Mouse (Mus musculus): ENCODE results near the gene Sacm1l. TPM values are rescaled to one million over a fixed set of nuclear protein-coding genes. Genes with fewer than 3 reads are reported as not detected.

The Sacm1l gene
- polyA plus RNA-seq, 1 experiment from 2014 or later = 56.3 TPM

- H3K9ac ChIP-seq (ENCODE audit: low read depth, low read length) = no peak overlapping the region
- H3K36me3 ChIP-seq (ENCODE audit: control insufficient read depth, insufficient read depth, low read length) = peaks cover 45% of the 10 kb centered on the region
- no peaks in the 10 kb centered on the region for H3K9me3 ChIP-seq (ENCODE audit: control insufficient read depth, low read length)
- no peak overlapping the region for H3K4me3 ChIP-seq (ENCODE audit: low read length)
- H3K4me2 ChIP-seq (replicated peaks; ENCODE audit: low read depth, low read length) = no peak overlapping the region
- no peaks in the 10 kb centered on the region for H3K4me1 ChIP-seq (ENCODE audit: control insufficient read depth, insufficient read depth, low read length)
- 86% methylated on average over 13 of the region's 13 CpGs for WGBS
- H3K27ac ChIP-seq (ENCODE audit: low read depth, low read length) = no peak overlapping the region
- no peaks in the 10 kb centered on the region for H3K27me3 ChIP-seq (ENCODE audit: control insufficient read depth, insufficient read depth, low read length)
- no peak for ATAC-seq (ENCODE audit: low FRiP score, low TSS enrichment)
These were observed 10.3 kb upstream of the Sacm1l start for GRCm38 (mm10) chr9:123518969-123519894.

- no peak overlapping the region for H3K4me3 ChIP-seq (ENCODE audit: low read length)
- no peaks in the 10 kb centered on the region for H3K27me3 ChIP-seq (ENCODE audit: control insufficient read depth, insufficient read depth, low read length)
- peaks cover 45% of the 10 kb centered on the region for H3K36me3 ChIP-seq (ENCODE audit: control insufficient read depth, insufficient read depth, low read length)
- no peak overlapping the region for H3K4me2 ChIP-seq (replicated peaks; ENCODE audit: low read depth, low read length)
- H3K9me3 ChIP-seq (ENCODE audit: control insufficient read depth, low read length) = no peaks in the 10 kb centered on the region
- no peak overlapping the region for H3K9ac ChIP-seq (ENCODE audit: low read depth, low read length)
- no peaks in the 10 kb centered on the region for H3K4me1 ChIP-seq (ENCODE audit: control insufficient read depth, insufficient read depth, low read length)
- no peak overlapping the region for H3K27ac ChIP-seq (ENCODE audit: low read depth, low read length)
- 79% methylated on average over 3 of the region's 3 CpGs for WGBS
- no peak for ATAC-seq (ENCODE audit: low FRiP score, low TSS enrichment)
These were observed 8.8 kb upstream of the Sacm1l start for GRCm38 (mm10) chr9:123520735-123521134.

GRCm38 (mm10) chr9:123523676-123524075 is 5.9 kb upstream of the Sacm1l start:
- H3K36me3 ChIP-seq (ENCODE audit: control insufficient read depth, insufficient read depth, low read length) = peaks cover 22% of the 10 kb centered on the region
- H3K4me2 ChIP-seq (replicated peaks; ENCODE audit: low read depth, low read length) = no peak overlapping the region
- peaks cover 7% of the 10 kb centered on the region; the same call in 1 of the 2 replicates for H3K4me1 ChIP-seq (ENCODE audit: control insufficient read depth, insufficient read depth, low read length)
- H3K27ac ChIP-seq (ENCODE audit: low read depth, low read length) = no peak overlapping the region
- no peaks in the 10 kb centered on the region for H3K9me3 ChIP-seq (ENCODE audit: control insufficient read depth, low read length)
- H3K27me3 ChIP-seq (ENCODE audit: control insufficient read depth, insufficient read depth, low read length) = no peaks in the 10 kb centered on the region
- ATAC-seq (ENCODE audit: low FRiP score, low TSS enrichment) = no peak
- H3K4me3 ChIP-seq (ENCODE audit: low read length) = no peak overlapping the region
- H3K9ac ChIP-seq (ENCODE audit: low read depth, low read length) = no peak overlapping the region
- WGBS = 38% methylated on average over 3 of the region's 3 CpGs

GRCm38 (mm10) chr9:123525095-123525494 is 4.5 kb upstream of the Sacm1l start:
- no peaks in the 10 kb centered on the region for H3K27me3 ChIP-seq (ENCODE audit: control insufficient read depth, insufficient read depth, low read length)
- no peak for ATAC-seq (ENCODE audit: low FRiP score, low TSS enrichment)
- 0% methylated on average over 1 of the region's 1 CpGs for WGBS
- H3K4me2 ChIP-seq (replicated peaks; ENCODE audit: low read depth, low read length) = no peak overlapping the region
- no peaks in the 10 kb centered on the region for H3K9me3 ChIP-seq (ENCODE audit: control insufficient read depth, low read length)
- H3K4me3 ChIP-seq (ENCODE audit: low read length) = no peak overlapping the region
- H3K27ac ChIP-seq (ENCODE audit: low read depth, low read length) = no peak overlapping the region
- peaks cover 7% of the 10 kb centered on the region; the same call in 1 of the 2 replicates for H3K4me1 ChIP-seq (ENCODE audit: control insufficient read depth, insufficient read depth, low read length)
- no peak overlapping the region for H3K9ac ChIP-seq (ENCODE audit: low read depth, low read length)
- peaks cover 8% of the 10 kb centered on the region; the same call in 1 of the 2 replicates for H3K36me3 ChIP-seq (ENCODE audit: control insufficient read depth, insufficient read depth, low read length)

GRCm38 (mm10) chr9:123526502-123526901 is 3.1 kb upstream of the Sacm1l start:
- no peak for ATAC-seq (ENCODE audit: low FRiP score, low TSS enrichment)
- Histone ChIP-seq H3K36me3 (ENCODE audit: control insufficient read depth, insufficient read depth, low read length) (no peaks in the 10 kb centered on the region), H3K9me3 (ENCODE audit: control insufficient read depth, low read length) (no peaks in the 10 kb centered on the region), H3K9ac (ENCODE audit: low read depth, low read length) (no peak overlapping the region), H3K27me3 (ENCODE audit: control insufficient read depth, insufficient read depth, low read length) (no peaks in the 10 kb centered on the region), H3K27ac (ENCODE audit: low read depth, low read length) (no peak overlapping the region), H3K4me3 (ENCODE audit: low read length) (no peak overlapping the region), H3K4me2 (replicated peaks; ENCODE audit: low read depth, low read length) (no peak overlapping the region), H3K4me1 (ENCODE audit: control insufficient read depth, insufficient read depth, low read length) (peaks cover 13% of the 10 kb centered on the region; the same call in 1 of the 2 replicates)
- WGBS = 77% methylated on average over 5 of the region's 5 CpGs

- ATAC-seq (ENCODE audit: low FRiP score, low TSS enrichment) = no peak
- WGBS = 26% methylated on average over 6 of the region's 6 CpGs
- Histone ChIP-seq H3K9me3 (ENCODE audit: control insufficient read depth, low read length) (no peaks in the 10 kb centered on the region), H3K9ac (ENCODE audit: low read depth, low read length) (peak overlapping the region; percentile 68), H3K4me3 (ENCODE audit: low read length) (peak overlapping the region; percentile 96), H3K4me2 (replicated peaks; ENCODE audit: low read depth, low read length) (peak overlapping the region; percentile 65), H3K27me3 (ENCODE audit: control insufficient read depth, insufficient read depth, low read length) (no peaks in the 10 kb centered on the region), H3K27ac (ENCODE audit: low read depth, low read length) (peak overlapping the region; percentile 90), H3K36me3 (ENCODE audit: control insufficient read depth, insufficient read depth, low read length) (no peaks in the 10 kb centered on the region), H3K4me1 (ENCODE audit: control insufficient read depth, insufficient read depth, low read length) (peaks cover 19% of the 10 kb centered on the region)
These were observed 1.3 kb upstream of the Sacm1l start for GRCm38 (mm10) chr9:123528087-123528925.

GRCm38 (mm10) chr9:123528926-123529295 is 648 bp upstream of the Sacm1l start:
- H3K4me1 ChIP-seq (ENCODE audit: control insufficient read depth, insufficient read depth, low read length) = peaks cover 19% of the 10 kb centered on the region
- peak overlapping the region; percentile 96 for H3K4me3 ChIP-seq (ENCODE audit: low read length)
- peak overlapping the region; percentile 68 for H3K9ac ChIP-seq (ENCODE audit: low read depth, low read length)
- peak; percentile 12; the same call in 1 of the 2 replicates for ATAC-seq (ENCODE audit: low FRiP score, low TSS enrichment)
- no peaks in the 10 kb centered on the region for H3K27me3 ChIP-seq (ENCODE audit: control insufficient read depth, insufficient read depth, low read length)
- peak overlapping the region; percentile 65 for H3K4me2 ChIP-seq (replicated peaks; ENCODE audit: low read depth, low read length)
- H3K9me3 ChIP-seq (ENCODE audit: control insufficient read depth, low read length) = no peaks in the 10 kb centered on the region
- no peaks in the 10 kb centered on the region for H3K36me3 ChIP-seq (ENCODE audit: control insufficient read depth, insufficient read depth, low read length)
- WGBS = under 1% methylated on average over 17 of the region's 17 CpGs
- peak overlapping the region; percentile 90 for H3K27ac ChIP-seq (ENCODE audit: low read depth, low read length)

- Histone ChIP-seq H3K9ac (ENCODE audit: low read depth, low read length) (peak overlapping the region; percentile 95), H3K36me3 (ENCODE audit: control insufficient read depth, insufficient read depth, low read length) (no peaks in the 10 kb centered on the region), H3K4me3 (ENCODE audit: low read length) (peak overlapping the region; percentile 96), H3K4me2 (replicated peaks; ENCODE audit: low read depth, low read length) (peak overlapping the region; percentile 71), H3K9me3 (ENCODE audit: control insufficient read depth, low read length) (no peaks in the 10 kb centered on the region), H3K27me3 (ENCODE audit: control insufficient read depth, insufficient read depth, low read length) (no peaks in the 10 kb centered on the region), H3K4me1 (ENCODE audit: control insufficient read depth, insufficient read depth, low read length) (peaks cover 19% of the 10 kb centered on the region), H3K27ac (ENCODE audit: low read depth, low read length) (peak overlapping the region; percentile 95)
- no peak; the same call in 1 of the 2 replicates for ATAC-seq (ENCODE audit: low FRiP score, low TSS enrichment)
- under 1% methylated on average over 13 of the region's 13 CpGs for WGBS
These were observed 558 bp downstream of the Sacm1l start for GRCm38 (mm10) chr9:123530158-123530475.

Measured in kidney, embryonic 14.5 days (tissue).